16 mouse cellular contexts compared by ENCODE assay signal in the genomic region with DNA sequence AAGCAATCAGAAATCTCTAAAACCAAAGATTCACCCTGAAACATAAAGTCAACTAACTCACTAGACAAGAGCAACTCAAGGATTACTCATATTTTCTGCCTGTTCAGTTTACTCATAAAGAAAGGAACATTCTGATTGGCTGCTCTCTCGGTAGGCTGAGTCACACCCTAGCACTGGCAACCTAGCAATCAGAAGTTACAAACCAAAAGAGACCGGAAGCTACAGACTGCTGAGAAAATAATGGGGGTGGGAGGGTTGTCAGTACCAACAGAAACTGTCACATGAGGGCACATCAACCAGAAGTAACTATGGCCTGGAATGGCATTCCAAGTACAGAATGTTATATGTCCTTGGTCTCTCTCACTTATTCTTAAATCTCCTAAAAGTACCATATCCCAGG. TPM values are rescaled to one million over a fixed set of nuclear protein-coding genes. Genes with fewer than 3 reads are reported as not detected.
DNase-seq lines count a peak whose midpoint lies in the region; ATAC-seq lines count a peak whose summit lies in the region.
"Had no signal": no experiment of that assay in that cellular context is flagged by ENCODE, and none has a peak within 500 bp of the region (broad histone marks: within the 10 kb centered on the region; RNA-seq: fewer than 3 reads in every experiment).

No protein-coding gene starts in this region.

- intact Hi-C loops in heart, postnatal 36 days (cut with DNase I), result no loop called here
- intact Hi-C loops in left cerebral cortex, postnatal 36 days (cut with DNase I), result no loop called here

- DNase-seq in adrenal gland, adult 2 months, result peak; percentile 58
- DNase-seq in adrenal gland, postnatal 4 days (ENCODE audit: low spot score in 2 of 2), result no peak
- DNase-seq in brain, adult 2 months (ENCODE audit: low read depth, low spot score), result peak; percentile 39
- DNase-seq in naive thymus-derived CD4-positive, alpha-beta T cell, adult 2 months (ENCODE audit: low read depth), result peak; percentile 82
- DNase-seq in heart, postnatal 36 days, result no peak
- no peak for DNase-seq in ovary, postnatal 10 days (ENCODE audit: low spot score)
- DNase-seq in left cerebral cortex, postnatal 36 days (ENCODE audit: low spot score in 2 of 2), result no peak
- DNase-seq: cerebellum, postnatal 25 days; heart, adult 2 months; heart, postnatal 10 days; lung, postnatal 14 days; retina, postnatal 1 day; thymus, postnatal 36 days had no signal

- peak; percentile 99 for ATAC-seq in CD4-positive, CD25-positive, alpha-beta regulatory T cell, adult 4 months
- ATAC-seq: forebrain, embryonic 15.5 days; midbrain, embryonic 13.5 days had no signal

RNA-seq across cellular contexts. Expression of gene Ccser2, which starts 6.1 kb away (rescaled TPM):
- total RNA-seq in adrenal gland, adult 2 months (2021), result 10 to 100 TPM; 37.0 to 37.4 TPM
- polyA plus RNA-seq in adrenal gland, adult 2 months (2012; rRNA removed), result 6.8 and 7.3 TPM in 2 replicates
- 10 to 100 TPM; 29.1 to 33.4 TPM for total RNA-seq in adrenal gland, postnatal 4 days (2021)
- 10 to 100 TPM; 15.0 to 26.6 TPM for polyA plus RNA-seq in CD4-positive, CD25-positive, alpha-beta regulatory T cell, adult 4 months (2017; shearing (Covaris generic))
- total RNA-seq in heart, postnatal 36 days (2021), result 100 to 1,000 TPM; 120 to 125 TPM
- total RNA-seq in left cerebral cortex, postnatal 36 days (2021), result 10 to 100 TPM; 81.6 to 84.1 TPM

Comparison
In these comparisons a context has a peak if more than half of its experiments do, and no peak if none do; other contexts are left out.
1. DNase-seq: peak in adrenal gland, adult 2 months (single experiment), brain, adult 2 months (single experiment) and naive thymus-derived CD4-positive, alpha-beta T cell, adult 2 months (single experiment); none in adrenal gland, postnatal 4 days (0 of 2), heart, postnatal 36 days (0 of 2), ovary, postnatal 10 days (single experiment) and left cerebral cortex, postnatal 36 days (0 of 2).